In the genomic region with DNA sequence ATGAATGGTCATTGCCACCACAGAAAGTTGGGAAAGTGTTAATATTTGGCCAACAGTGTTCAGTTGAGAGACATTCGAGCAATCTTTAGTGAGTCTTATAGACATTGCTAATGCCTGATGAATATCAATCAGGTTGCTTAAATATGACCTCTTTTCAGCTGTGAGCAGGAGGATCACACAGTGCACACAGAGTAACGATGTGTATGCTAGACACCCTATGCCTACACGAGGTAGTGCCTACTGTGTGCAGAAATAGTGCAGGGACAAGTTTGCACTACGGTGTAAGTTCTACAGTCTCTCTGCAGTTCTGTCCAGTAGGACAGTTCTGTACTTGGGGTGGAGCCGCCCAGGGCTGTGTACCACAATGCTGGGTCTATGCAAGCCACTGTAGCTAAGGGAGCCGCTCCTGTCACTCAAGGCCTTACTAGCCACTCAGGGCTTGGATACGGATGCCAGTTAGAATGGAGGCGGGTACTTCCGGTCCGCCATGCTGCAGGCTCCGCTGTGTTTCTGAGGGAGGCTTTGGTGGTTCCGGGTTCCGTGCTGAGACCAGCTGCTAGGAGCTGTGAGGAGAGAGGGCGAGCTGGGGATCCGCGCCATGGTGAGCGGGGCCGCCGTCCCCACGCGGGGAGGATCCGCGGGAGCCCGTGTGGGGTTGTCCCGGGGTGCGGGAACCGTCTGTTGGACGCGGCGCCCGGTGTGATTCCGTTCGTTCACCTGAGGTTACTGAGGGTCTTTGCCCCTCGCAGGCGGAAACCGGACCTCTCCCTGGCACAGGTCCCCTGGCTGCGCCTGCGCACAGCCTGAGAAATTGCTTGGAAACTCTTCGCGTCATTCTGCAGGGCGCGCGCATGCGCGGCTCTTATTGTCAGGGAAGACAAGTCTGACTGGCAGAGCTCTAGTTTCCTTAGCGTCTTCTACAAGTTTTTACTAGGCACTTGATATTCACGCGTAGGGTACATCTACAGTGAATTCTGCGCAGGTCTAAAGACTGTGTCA, we compare ENCODE assay signal across 8 mouse cellular contexts. TPM values are rescaled to one million over a fixed set of nuclear protein-coding genes. Genes with fewer than 3 reads are reported as not detected.
DNase-seq lines count a peak whose midpoint lies in the region; ATAC-seq and TF ChIP-seq lines count a peak whose summit lies in the region.
"Not testable (repeated sequence)": the region's sequence is repeated elsewhere in the genome, so short reads cannot be mapped to it uniquely, and the experiment has no call there.

A gene (plus strand): TSS at position 526 of the 999 bp plus-strand sequence.

- not testable (repeated sequence) for TF ChIP-seq EP300 in lung, postnatal 0 days (IDR thresholded peaks at IDR 0.05)

- not testable (repeated sequence) for H3K9me3 ChIP-seq in forebrain, embryonic 12.5 days; heart, embryonic 11.5 days (replicated peaks; ENCODE audit: control insufficient read depth, low read length); intestine, embryonic 16.5 days (ENCODE audit: control insufficient read depth, low read length); lung, postnatal 0 days (ENCODE audit: low read length); neural tube, embryonic 15.5 days (replicated peaks)

- H3K27me3 ChIP-seq in cerebellum, adult 2 months (ENCODE audit: control insufficient read depth, insufficient read depth, low read length); forebrain, embryonic 12.5 days; heart, embryonic 11.5 days (ENCODE audit: control insufficient read depth, insufficient read depth, low read length); intestine, embryonic 16.5 days (replicated peaks; ENCODE audit: control insufficient read depth, insufficient read depth, low read length); lung, postnatal 0 days (replicated peaks; ENCODE audit: insufficient read depth, low read length); neural tube, embryonic 15.5 days (replicated peaks): not testable (repeated sequence)

- H3K27ac ChIP-seq in cerebellum, adult 2 months (ENCODE audit: insufficient read depth, low read length); forebrain, embryonic 12.5 days; heart, embryonic 11.5 days (ENCODE audit: low read depth, low read length); intestine, embryonic 16.5 days (ENCODE audit: low read length); lung, postnatal 0 days (ENCODE audit: low read length); neural tube, embryonic 15.5 days (replicated peaks): not testable (repeated sequence)

- not testable (repeated sequence) for TF ChIP-seq CTCF in cerebellum, adult 2 months (IDR thresholded peaks at IDR 0.05; ENCODE audit: borderline replicate concordance, insufficient read depth, low read depth, low read length); lung, postnatal 0 days (IDR thresholded peaks at IDR 0.05)

- peak; percentile 100 for ATAC-seq in forebrain, embryonic 12.5 days (ENCODE audit: low FRiP score)
- ATAC-seq in heart, embryonic 11.5 days (replicated peaks; ENCODE audit: insufficient number of reproducible peaks, low FRiP score, low TSS enrichment), result peak; percentile 99
- peak; percentile 100 for ATAC-seq in intestine, embryonic 16.5 days
- peak; percentile 99 for ATAC-seq in lung, postnatal 0 days
- ATAC-seq in neural tube, embryonic 15.5 days (ENCODE audit: low FRiP score), result peak; percentile 100

- not testable (repeated sequence) for TF ChIP-seq POLR2A in cerebellum, adult 2 months (IDR thresholded peaks at IDR 0.05; ENCODE audit: borderline replicate concordance, insufficient read depth, low read length)

- H3K9ac ChIP-seq in forebrain, embryonic 12.5 days; heart, embryonic 11.5 days (ENCODE audit: low read depth, low read length); intestine, embryonic 16.5 days (ENCODE audit: low read depth, low read length); lung, postnatal 0 days (replicated peaks; ENCODE audit: low read depth); neural tube, embryonic 15.5 days (replicated peaks): not testable (repeated sequence)

- not testable (repeated sequence) for H3K4me1 ChIP-seq in cerebellum, adult 2 months (ENCODE audit: control insufficient read depth, insufficient read depth, low read length); forebrain, embryonic 12.5 days; heart, embryonic 11.5 days (ENCODE audit: control insufficient read depth, insufficient read depth, low read length); intestine, embryonic 16.5 days (ENCODE audit: control insufficient read depth, insufficient read depth, low read length); lung, postnatal 0 days (ENCODE audit: insufficient read depth, low read depth, low read length); neural tube, embryonic 15.5 days

- DNase-seq in cerebellum, adult 2 months, result peak; percentile 17 to 24
- peak; percentile 2 to 4 for DNase-seq in left cerebral cortex, adult 8-10 months (ENCODE audit: low spot score in 2 of 2)
- not testable (repeated sequence) for DNase-seq in lung, postnatal 0 days (ENCODE audit: low spot score)
- DNase-seq in thymus, postnatal 25 days, result peak; percentile 7

- WGBS in cerebellum, adult 2 months, result 23% methylated on average over 5 of the region's 49 CpGs
- 25% methylated on average over 5 of the region's 49 CpGs for WGBS in forebrain, embryonic 12.5 days
- WGBS in heart, embryonic 11.5 days (ENCODE audit: insufficient replicate concordance), result 44% methylated on average over 3 of the region's 49 CpGs
- 23% methylated on average over 4 of the region's 49 CpGs for whole genome bisulfite sequencing in intestine, embryonic 16.5 days
- WGBS in lung, postnatal 0 days, result 49% methylated on average over 3 of the region's 49 CpGs
- WGBS in neural tube, embryonic 15.5 days, result 39% methylated on average over 4 of the region's 49 CpGs

- H3K36me3 ChIP-seq in forebrain, embryonic 12.5 days (replicated peaks); heart, embryonic 11.5 days (ENCODE audit: control insufficient read depth, insufficient read depth, low read length); intestine, embryonic 16.5 days (ENCODE audit: control insufficient read depth, insufficient read depth, low read length); lung, postnatal 0 days (ENCODE audit: insufficient read depth, low read length); neural tube, embryonic 15.5 days: not testable (repeated sequence)

- not testable (repeated sequence) for H3K4me3 ChIP-seq in cerebellum, adult 2 months (replicated peaks; ENCODE audit: insufficient read depth, low read depth, low read length); forebrain, embryonic 12.5 days (replicated peaks); heart, embryonic 11.5 days (ENCODE audit: low read depth, low read length); intestine, embryonic 16.5 days (ENCODE audit: low read length); lung, postnatal 0 days (ENCODE audit: low read depth, low read length); neural tube, embryonic 15.5 days (replicated peaks)

- not testable (repeated sequence) for H3K4me2 ChIP-seq in forebrain, embryonic 12.5 days; heart, embryonic 11.5 days; intestine, embryonic 16.5 days (ENCODE audit: low read depth, low read length); lung, postnatal 0 days (replicated peaks; ENCODE audit: low read depth, low read length)
- peak within 1 kb of the TSS; percentile 35 for H3K4me2 ChIP-seq in neural tube, embryonic 15.5 days

RNA-seq across cellular contexts. Expression of the gene that starts here (rescaled TPM):
- 5.7 and 6.1 TPM in 2 replicates for polyA plus RNA-seq in cerebellum, adult 2 months (2012; rRNA removed)
- 8.5 and 10.7 TPM in 2 replicates for polyA plus RNA-seq in forebrain, embryonic 12.5 days (2016; fragmentation: Nextera tagmentation; extraction: Ambion mirVana)
- polyA plus RNA-seq in heart, embryonic 11.5 days (2014; fragmentation: Nextera tagmentation; extraction: Ambion mirVana), result 5.6 and 6.1 TPM in 2 replicates
- 5.8 and 6.9 TPM in 2 replicates for polyA plus RNA-seq in intestine, embryonic 16.5 days (2015; fragmentation: Nextera tagmentation; extraction: Ambion mirVana)
- total RNA-seq in left cerebral cortex, adult 8-10 months (2022), result 1 to 10 TPM; 2.8 to 3.3 (median 3.2) TPM
- 6.1 and 7.7 TPM in 2 replicates for polyA plus RNA-seq in lung, postnatal 0 days (2015; fragmentation: Nextera tagmentation; extraction: Ambion mirVana)
- polyA plus RNA-seq in neural tube, embryonic 15.5 days (2015; fragmentation: Nextera tagmentation; extraction: Ambion mirVana), result 9.7 and 10.3 TPM in 2 replicates
